8 mouse cellular contexts compared by ENCODE assay signal in the genomic region with DNA sequence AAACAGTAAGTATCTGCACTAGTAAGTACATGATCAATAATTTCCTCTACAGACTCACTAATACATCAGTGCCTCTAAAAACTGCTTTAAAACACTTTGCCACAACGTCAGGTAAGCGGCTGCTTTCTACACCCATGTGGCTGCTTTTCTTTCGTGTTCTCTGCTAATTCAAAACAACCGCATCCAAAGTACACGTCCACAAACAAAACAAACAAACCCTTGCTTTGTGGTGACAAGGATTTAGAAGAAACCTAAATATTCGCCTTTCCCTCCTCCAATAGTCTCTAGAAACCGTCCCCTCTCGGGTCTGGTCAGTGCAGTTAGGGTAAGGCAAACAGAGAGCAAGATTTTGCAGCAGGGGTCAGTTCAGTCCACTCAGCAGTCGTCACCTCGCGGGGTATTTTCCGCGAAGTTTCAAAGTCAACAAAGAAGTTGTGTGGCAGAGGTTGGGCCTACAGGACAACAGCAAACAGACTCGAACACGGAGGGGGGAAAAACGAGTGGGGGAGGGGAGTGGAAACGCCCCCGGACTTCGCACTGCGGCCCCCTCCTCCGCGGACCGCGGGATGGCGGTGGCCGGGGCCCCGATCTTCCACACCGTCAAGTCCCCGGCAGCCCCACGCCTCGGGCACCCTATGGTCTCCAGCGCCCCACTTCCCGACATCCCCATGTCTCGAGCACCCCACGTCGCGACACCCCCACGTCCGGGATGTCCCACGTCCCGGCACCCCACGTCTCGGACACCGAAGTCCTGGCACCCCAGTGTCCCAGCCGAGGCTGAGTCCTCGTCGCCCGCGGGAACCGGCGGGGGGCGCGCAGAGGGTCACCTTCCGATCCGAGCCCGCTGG. TPM values are rescaled to one million over a fixed set of nuclear protein-coding genes. Genes with fewer than 3 reads are reported as not detected.
DNase-seq lines count a peak whose midpoint lies in the region; ATAC-seq and TF ChIP-seq lines count a peak whose summit lies in the region.

No protein-coding gene starts in this region.

- intact Hi-C loops in heart, postnatal 14 days (cut with DNase I): loop anchor here (5.0 kb wide), 2 partner anchors 42 to 57 kb away; no protein-coding TSS in a partner anchor

- 1% methylated on average over 40 of the region's 56 CpGs for WGBS in macrophage (ENCODE audit: missing documents)

- peaks cover 3% of the 10 kb centered on the region; the same call in 1 of the 2 replicates for H3K4me1 ChIP-seq in embryonic fibroblast, embryonic 13.5 days (ENCODE audit: control insufficient read depth, insufficient read depth, low read length)

- ATAC-seq in megakaryocyte-erythroid progenitor cell, adult 5-6 weeks (replicated peaks; ENCODE audit: low FRiP score, low TSS enrichment, poor library complexity, severe bottlenecking): no peak

- TF ChIP-seq POLR2A in embryonic fibroblast, embryonic 13.5 days (IDR thresholded peaks at IDR 0.05; ENCODE audit: low read depth, low read length): no peak

- peak overlapping the region; percentile 85 for H3K4me3 ChIP-seq in embryonic fibroblast, embryonic 13.5 days (ENCODE audit: insufficient read depth, low read length)
- peak overlapping the region; percentile 54 for H3K4me3 ChIP-seq in macrophage (ENCODE audit: inconsistent target)

- no peaks in the 10 kb centered on the region for H3K36me3 ChIP-seq in macrophage (ENCODE audit: inconsistent target)

- H3K79me2 ChIP-seq in macrophage (ENCODE audit: inconsistent target): peaks cover 53% of the 10 kb centered on the region

- TF ChIP-seq CTCF in embryonic fibroblast, embryonic 13.5 days (IDR thresholded peaks at IDR 0.05; ENCODE audit: borderline replicate concordance, insufficient read depth, low read length): no peak

- DNase-seq in CD8-positive naive resting alpha-beta T cell, adult 2 months (ENCODE audit: low read depth in 2 of 2, low spot score in 2 of 2): peak; percentile 21 to 33
- peak; percentile 39 to 60 for DNase-seq in adrenal gland, postnatal 36 days
- DNase-seq in heart, postnatal 14 days: peak; percentile 44 to 49
- DNase-seq in kidney, postnatal 36 days: peak; percentile 51 to 66
- peak; percentile 44 for DNase-seq in right cerebral cortex, postnatal 4 days

- H3K27ac ChIP-seq in embryonic fibroblast, embryonic 13.5 days (ENCODE audit: insufficient read depth, low read length): no peak overlapping the region
- H3K27ac ChIP-seq in macrophage: peak overlapping the region; percentile 19; the same call in 1 of the 2 replicates

RNA-seq across cellular contexts. Expression of a gene that starts 0.8 kb away (rescaled TPM):
- total RNA-seq in adrenal gland, postnatal 36 days (2021): 100 to 1,000 TPM; 132 to 160 TPM
- polyA plus RNA-seq in embryonic fibroblast, embryonic 13.5 days (2011; ENCODE audit: insufficient read length, low read depth, missing spikeins): 39.2 and 42.7 TPM in 2 replicates
- 100 to 1,000 TPM; 106 to 108 TPM for total RNA-seq in heart, postnatal 14 days (2021)
- 10 to 100 TPM; 21.3 to 67.7 (median 40.1) TPM for total RNA-seq in macrophage (2018; cell fraction: chromatin; rRNA removed)
- 10 to 100 TPM; 25.2 to 70.9 (median 41.9) TPM for total RNA-seq in macrophage (2018; cell fraction: cytosol; rRNA removed)
- 10 to 100 TPM; 22.0 to 78.3 (median 57.3) TPM for total RNA-seq in macrophage (2018; cell fraction: nucleus; rRNA removed)
- 24.6 to 39.1 TPM (median 33.7 TPM) in 3 replicates for polyA plus RNA-seq in macrophage (2018)
- total RNA-seq in megakaryocyte-erythroid progenitor cell, adult 5-6 weeks (2014; fragmentation: Nextera tagmentation): 57.2 and 60.8 TPM in 2 replicates
- 53.1 and 62.4 TPM in 2 replicates for total RNA-seq in megakaryocyte-erythroid progenitor cell, adult 5-6 weeks (2017)

RNA-seq across cellular contexts. Expression of a gene that starts 35.2 kb away (rescaled TPM):
- total RNA-seq in adrenal gland, postnatal 36 days (2021): 100 to 1,000 TPM; 117 to 206 TPM
- 1.3 and 2.3 TPM in 2 replicates for polyA plus RNA-seq in embryonic fibroblast, embryonic 13.5 days (2011; ENCODE audit: insufficient read length, low read depth, missing spikeins)
- total RNA-seq in heart, postnatal 14 days (2021): 10 to 100 TPM; 25.6 to 26.5 TPM
- under 1 TPM in 5 of 26 experiments, not detected in 21; 0.73 to 0.98 (median 0.94) TPM for total RNA-seq in macrophage (2018; cell fraction: chromatin; rRNA removed)
- 1 to 10 TPM in 13 of 26 experiments, under 1 TPM in 11, not detected in 2; 0.14 to 3.0 (median 1.4) TPM for total RNA-seq in macrophage (2018; cell fraction: cytosol; rRNA removed)
- under 1 TPM in 4 of 26 experiments, not detected in 22; 0.56 to 0.92 (median 0.67) TPM for total RNA-seq in macrophage (2018; cell fraction: nucleus; rRNA removed)
- 1.5 to 5.5 TPM (median 3.5 TPM) in 3 replicates for polyA plus RNA-seq in macrophage (2018)
- total RNA-seq in megakaryocyte-erythroid progenitor cell, adult 5-6 weeks (2014; fragmentation: Nextera tagmentation): not detected in 2 replicates
- not detected in 2 replicates for total RNA-seq in megakaryocyte-erythroid progenitor cell, adult 5-6 weeks (2017)

Comparison
In these comparisons a context has a peak if more than half of its experiments do, and no peak if none do; other contexts are left out.
1. RNA of a gene that starts 35.2 kb away (total RNA-seq): 117 to 206 TPM in adrenal gland, postnatal 36 days and 25.6 to 26.5 TPM in heart, postnatal 14 days; not detected in megakaryocyte-erythroid progenitor cell, adult 5-6 weeks; every median in the first group is over 10 times any median in the second.
2. Peak in every context shown above with its lines, with median percentiles within 50 percentile points of each other: DNase-seq.